Mouse (Mus musculus) right cerebral cortex, postnatal 36 days (tissue): ENCODE measurements around the gene Gm12789.
"Not testable (repeated sequence)": the region's sequence is repeated elsewhere in the genome, so short reads cannot be mapped to it uniquely, and the experiment has no call there.

Experiments
- DNase-seq, 2 experiments: peaks; one replicate each; pipeline ENCODE4 v3.0.0; 2022; ENCODE audit warnings: low spot score in 2 of 2, mixed read lengths in 1 of 2

The Gm12789 gene

DNA sequence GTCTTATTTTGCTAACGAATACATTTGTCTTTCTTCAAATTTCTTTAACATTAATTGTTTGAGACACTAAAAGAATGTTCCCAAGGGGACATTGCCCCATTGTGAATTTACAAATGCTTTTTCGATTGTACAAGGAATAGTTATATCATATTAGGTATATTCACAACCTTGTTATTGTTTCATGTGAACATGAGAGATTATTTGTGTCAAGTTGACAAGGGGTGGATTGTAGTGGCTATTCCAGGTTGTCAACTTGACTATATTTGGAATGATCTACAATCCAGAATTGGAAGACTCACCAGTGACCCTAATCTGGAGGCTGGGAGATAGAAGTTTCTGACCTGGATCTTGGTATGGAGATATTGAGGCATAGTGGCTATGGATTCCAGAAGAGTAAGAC lies at the start of gene Gm12789:
Gene Gm12789 (plus strand): TSS at position 301 of the 400 bp plus-strand sequence.
- DNase-seq: not testable (repeated sequence)

DNA sequence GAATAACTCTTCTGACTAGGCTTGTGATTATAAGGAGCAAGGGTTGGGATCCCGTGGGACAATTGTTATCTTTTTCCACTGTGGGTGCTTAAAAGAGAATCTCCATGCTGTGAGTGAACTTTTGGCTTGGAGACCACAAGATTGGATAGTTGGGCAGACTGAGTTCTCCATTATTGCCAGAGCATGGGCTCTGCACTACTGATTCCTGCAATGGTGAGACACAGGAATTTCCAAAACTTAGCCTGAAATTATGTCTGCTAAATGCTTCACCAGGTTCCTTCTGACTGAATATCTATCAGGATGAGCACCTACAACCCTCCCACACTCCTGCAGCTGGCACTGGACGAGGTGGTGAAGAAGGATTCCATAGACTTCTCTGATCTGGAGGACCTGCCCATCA lies 46.3 kb upstream of the Gm12789 start, which contains the start of gene Gm12794:
Gene Gm12794 (plus strand): TSS at position 301 of the 400 bp plus-strand sequence.
- DNase-seq: not testable (repeated sequence)

DNA sequence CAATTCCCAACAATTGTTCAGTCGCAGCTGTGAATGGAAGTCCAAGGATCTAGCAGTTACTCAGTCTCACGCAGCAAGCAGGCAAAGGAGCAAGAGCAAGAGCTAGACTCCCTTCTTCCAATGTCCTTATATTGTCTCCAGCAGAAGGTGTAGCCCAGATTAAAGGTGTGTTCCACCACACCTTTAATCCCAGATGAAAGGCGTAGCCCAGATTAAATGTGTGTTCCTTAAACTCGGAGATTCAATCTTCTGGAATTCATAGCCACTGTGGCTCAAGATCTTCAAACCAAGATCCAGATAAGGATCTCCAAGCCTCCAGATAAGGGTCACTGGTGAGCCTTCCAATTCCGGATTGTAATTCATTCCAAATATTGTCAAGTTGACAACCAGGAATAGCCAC lies 5.5 kb upstream of the Gm12789 start, which contains the start of gene Gm12790:
Gene Gm12790 (minus strand): TSS at position 101 of the 400 bp plus-strand sequence.
- DNase-seq: not testable (repeated sequence)

DNA sequence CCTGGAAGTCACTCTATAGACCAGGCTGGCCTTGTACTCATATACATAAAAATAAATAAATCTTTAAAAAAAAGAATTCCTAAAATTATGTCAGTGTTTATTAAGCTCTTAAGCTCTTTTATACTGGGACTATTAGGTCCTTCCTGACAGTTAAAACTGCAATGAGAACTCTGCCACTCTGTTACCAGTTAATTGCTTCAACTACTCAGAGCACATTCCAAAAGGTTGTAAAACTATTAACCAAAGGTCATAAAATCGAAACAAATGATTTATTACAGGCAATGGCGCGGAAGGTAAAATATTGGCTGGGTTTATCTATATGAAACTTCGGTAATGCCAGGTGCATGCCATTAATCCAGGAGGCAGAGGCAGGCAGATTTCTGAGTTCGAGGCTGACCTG lies 748 bp upstream of the Gm12789 start:
- DNase-seq: no peak

DNA sequence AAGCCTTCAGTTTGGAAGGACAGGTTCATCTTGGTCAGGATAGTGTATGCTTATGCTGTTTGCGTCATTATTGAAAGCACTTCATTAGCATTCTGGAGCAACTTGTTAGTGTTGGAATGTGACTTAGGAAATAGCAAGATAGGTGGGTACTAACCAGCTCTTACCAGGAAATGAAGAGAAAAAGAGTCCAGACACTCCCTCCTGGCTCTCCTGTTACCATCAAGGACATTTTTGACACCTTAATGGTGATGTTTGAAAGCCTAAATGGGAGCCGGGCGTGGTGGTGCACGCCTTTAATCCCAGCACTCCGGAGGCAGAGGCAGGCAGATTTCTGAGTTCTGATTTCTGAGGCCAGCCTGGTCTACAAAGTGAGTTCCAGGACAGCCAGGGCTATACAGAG lies 11.0 kb downstream of the Gm12789 start:
- DNase-seq: no peak

DNA sequence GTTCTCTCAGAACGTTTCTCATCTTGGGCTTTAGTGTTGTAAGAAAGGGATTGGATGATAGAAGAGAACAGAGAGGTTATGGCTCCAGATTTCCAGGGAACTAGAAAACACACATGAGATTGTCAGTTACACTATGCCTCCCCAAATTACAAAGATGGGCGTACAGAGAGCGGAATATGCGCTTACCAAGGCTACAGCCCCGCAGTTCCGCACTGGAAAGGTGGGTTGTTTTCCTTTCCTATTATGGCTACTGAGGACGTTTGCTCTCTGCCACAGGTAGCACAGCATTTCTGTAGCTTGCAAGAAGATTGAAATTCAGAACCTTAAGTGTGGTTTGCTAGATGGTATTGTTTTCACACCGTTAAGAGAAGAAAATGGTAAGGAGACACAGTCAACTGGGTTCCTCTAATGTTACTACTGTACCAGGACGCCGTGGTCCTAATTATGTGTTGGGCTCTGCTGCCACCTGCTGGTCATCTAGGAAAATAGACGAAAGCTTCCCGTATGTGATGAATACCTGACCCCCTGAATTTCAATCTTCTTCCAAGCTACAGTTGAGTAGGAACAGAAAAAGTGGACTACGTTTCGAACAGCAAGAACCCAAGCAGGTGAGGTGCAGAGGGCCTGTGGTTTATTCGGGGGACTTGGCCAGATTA lies 12.0 kb downstream of the Gm12789 start:
- DNase-seq: peak; percentile 10 to 38

DNA sequence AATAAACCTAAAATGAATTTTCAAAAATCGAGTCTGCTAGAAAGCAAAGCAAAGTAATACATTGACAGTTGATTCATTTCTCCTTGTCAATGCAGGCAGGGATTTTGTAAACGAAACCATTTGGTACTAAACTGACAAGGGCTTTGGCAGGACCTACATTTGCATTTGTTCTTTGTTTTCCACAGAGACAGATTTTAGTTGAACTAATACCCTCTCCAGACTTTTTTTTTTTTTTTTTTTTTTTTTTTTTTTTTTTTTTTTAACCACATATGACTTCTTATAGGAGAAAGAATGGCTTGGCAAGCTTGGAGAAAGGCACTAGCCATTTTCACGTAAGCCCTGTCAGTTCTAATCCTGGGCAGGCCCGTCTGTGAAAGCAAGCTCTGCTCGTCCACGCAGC lies 40.2 kb downstream of the Gm12789 start:
- DNase-seq: no peak
